Mouse (Mus musculus) limb, embryonic 11.5 days (tissue): ENCODE data around the gene Gspt2. TPM values are rescaled to one million over a fixed set of nuclear protein-coding genes. Genes with fewer than 3 reads are reported as not detected.
"Not testable (repeated sequence)": the region's sequence is repeated elsewhere in the genome, so short reads cannot be mapped to it uniquely, and the experiment has no call there.

ENCODE experiments used
- ATAC-seq: fragments of 200-750 bp; cut with Nextera tagmentation; 2 replicates; pipeline ENCODE4 v1.8.0; 2017; ENCODE audit warnings: low read depth; ENCODE audit not compliant: insufficient number of reproducible peaks, low FRiP score, low TSS enrichment
- DNase-seq: peaks from one replicate; pipeline ENCODE4 v3.0.0-alpha.2; 2015; ENCODE audit warnings: low spot score
- H3K27ac ChIP-seq: fragments of 300-500 bp; sonication (generic); replicated peaks from 2 replicates; pipeline ENCODE4 v1.5.1; 2014; ENCODE audit warnings: low read depth, mild to moderate bottlenecking, low read length
- H3K27me3 ChIP-seq: fragments of 300-500 bp; sonication (generic); 2 replicates; pipeline ENCODE4 v1.6.1; 2014; ENCODE audit warnings: mild to moderate bottlenecking, low read length, mixed read lengths; ENCODE audit not compliant: control insufficient read depth, insufficient read depth
- H3K36me3 ChIP-seq: fragments of 300-500 bp; sonication (generic); 2 replicates; pipeline ENCODE4 v1.6.1; 2014; ENCODE audit warnings: mild to moderate bottlenecking, low read length, moderate library complexity, mixed read lengths; ENCODE audit not compliant: control insufficient read depth, insufficient read depth
- H3K4me1 ChIP-seq: fragments of 300-500 bp; sonication (generic); 2 replicates; pipeline ENCODE4 v1.6.1; 2014; ENCODE audit warnings: low read length, mixed read lengths; ENCODE audit not compliant: control insufficient read depth, insufficient read depth
- H3K4me2 ChIP-seq: fragments of 300-500 bp; sonication (generic); 2 replicates; pipeline ENCODE4 v1.6.1; 2014; ENCODE audit warnings: low read depth, mild to moderate bottlenecking, moderate library complexity; ENCODE audit not compliant: severe bottlenecking
- H3K4me3 ChIP-seq: fragments of 300-500 bp; sonication (generic); 2 replicates; pipeline ENCODE4 v1.5.1; 2014; ENCODE audit warnings: low read depth, low read length
- H3K9ac ChIP-seq: fragments of 300-500 bp; sonication (generic); 2 replicates; pipeline ENCODE4 v1.6.1; 2014; ENCODE audit warnings: mild to moderate bottlenecking, low read length
- H3K9me3 ChIP-seq: fragments of 300-500 bp; sonication (generic); 2 replicates; pipeline ENCODE4 v1.6.1; 2016; ENCODE audit warnings: low read length; ENCODE audit not compliant: control insufficient read depth
- WGBS: fragments of 180-500 bp; shearing (Covaris S2); extraction: QIAGEN DNeasy Blood & Tissue Kit; methylation state at CpG from one replicate; pipeline ENCODE4 v1.1.7; 2014; 5-methylcytosine and 5-hydroxymethylcytosine counted together
- polyA plus RNA-seq: library from polyadenylated mRNA; unstranded; fragments of >200 nt; fragmentation: Nextera tagmentation; extraction: Ambion mirVana; gene quantifications from 2 replicates; pipeline ENCODE4 v1.2.1, GENCODE M21; 2014

Gspt2 gene
- polyA plus RNA-seq = 7.6 and 9.2 TPM in 2 replicates

- peak within 1 kb of the TSS; percentile 31 for H3K4me2 ChIP-seq
- ATAC-seq = peak; percentile 77
- H3K9ac ChIP-seq = peak within 1 kb of the TSS; percentile 61
- peak; percentile 62 for DNase-seq
- H3K4me3 ChIP-seq = peak within 1 kb of the TSS; percentile 53
- H3K27ac ChIP-seq = no peak within 1 kb of the TSS
- H3K36me3 ChIP-seq = no peaks in the 10 kb centered on the region
- 20% methylated on average over 49 of the region's 53 CpGs for WGBS
- no peaks in the 10 kb centered on the region for H3K4me1 ChIP-seq
- no peaks in the 10 kb centered on the region for H3K9me3 ChIP-seq
- H3K27me3 ChIP-seq = peaks cover 7% of the 10 kb centered on the region; the same call in 1 of the 2 replicates
Observed at GRCm38 (mm10) chrX:94635961-94636563, at the start of gene Gspt2. Gspt2 (plus strand) TSS chrX:94636069.

- no peak overlapping the region for H3K4me2 ChIP-seq
- peak; percentile 61 for DNase-seq
- H3K9ac ChIP-seq = no peak overlapping the region
- no peaks in the 10 kb centered on the region for H3K9me3 ChIP-seq
- 34% methylated on average over 13 of the region's 13 CpGs for WGBS
- no peaks in the 10 kb centered on the region for H3K36me3 ChIP-seq
- no peak overlapping the region for H3K27ac ChIP-seq
- H3K27me3 ChIP-seq = 0 out of 2 replicates have a peak, but pooled peaks cover 2% of the 10 kb centered on the region
- peak; percentile 73; the same call in 1 of the 2 replicates for ATAC-seq
- H3K4me1 ChIP-seq = no peaks in the 10 kb centered on the region
- no peak overlapping the region for H3K4me3 ChIP-seq
Observed at GRCm38 (mm10) chrX:94624835-94625803, 10.8 kb upstream of the Gspt2 start.

- H3K27ac ChIP-seq = no peak overlapping the region
- H3K9me3 ChIP-seq = no peaks in the 10 kb centered on the region
- no peak for ATAC-seq
- peak overlapping the region; percentile 31 for H3K4me2 ChIP-seq
- H3K9ac ChIP-seq = no peak overlapping the region
- 78% methylated on average over 8 of the region's 8 CpGs for WGBS
- H3K4me3 ChIP-seq = peak overlapping the region; percentile 53
- no peak for DNase-seq
- H3K4me1 ChIP-seq = no peaks in the 10 kb centered on the region
- H3K36me3 ChIP-seq = no peaks in the 10 kb centered on the region
- H3K27me3 ChIP-seq = peaks cover 7% of the 10 kb centered on the region; the same call in 1 of the 2 replicates
Observed at GRCm38 (mm10) chrX:94636911-94637310, 1.0 kb downstream of the Gspt2 start.

GRCm38 (mm10) chrX:94648541-94648940 lies 12.7 kb downstream of the Gspt2 start:
- H3K4me3 ChIP-seq = no peak overlapping the region
- H3K27ac ChIP-seq = no peak overlapping the region
- H3K9me3 ChIP-seq = no peaks in the 10 kb centered on the region
- ATAC-seq (no peak), DNase-seq (no peak)
- H3K36me3 ChIP-seq = no peaks in the 10 kb centered on the region
- no peak overlapping the region for H3K9ac ChIP-seq
- no peaks in the 10 kb centered on the region for H3K27me3 ChIP-seq
- no peak overlapping the region for H3K4me2 ChIP-seq
- H3K4me1 ChIP-seq = no peaks in the 10 kb centered on the region

- WGBS = 60% methylated on average over 2 of the region's 2 CpGs
- no peak for DNase-seq
- Histone ChIP-seq H3K9me3 (no peaks in the 10 kb centered on the region), H3K27ac (no peak overlapping the region), H3K9ac (no peak overlapping the region), H3K4me3 (no peak overlapping the region), H3K27me3 (no peaks in the 10 kb centered on the region), H3K4me2 (no peak overlapping the region), H3K4me1 (no peaks in the 10 kb centered on the region), H3K36me3 (no peaks in the 10 kb centered on the region)
- ATAC-seq = no peak
Observed at GRCm38 (mm10) chrX:94657734-94658133, 21.9 kb downstream of the Gspt2 start.

GRCm38 (mm10) chrX:94670814-94671213 lies 34.9 kb downstream of the Gspt2 start:
- Histone ChIP-seq H3K27ac (no peak overlapping the region), H3K4me1 (no peaks in the 10 kb centered on the region), H3K4me2 (no peak overlapping the region), H3K9me3 (no peaks in the 10 kb centered on the region), H3K4me3 (no peak overlapping the region), H3K36me3 (no peaks in the 10 kb centered on the region), H3K9ac (no peak overlapping the region), H3K27me3 (no peaks in the 10 kb centered on the region)
- 80% methylated on average over 4 of the region's 4 CpGs for WGBS
- ATAC-seq (no peak), DNase-seq (no peak)

GRCm38 (mm10) chrX:94674977-94675376 lies 39.1 kb downstream of the Gspt2 start:
- Histone ChIP-seq H3K4me2 (no peak overlapping the region), H3K4me3 (no peak overlapping the region), H3K27ac (no peak overlapping the region), H3K9ac (no peak overlapping the region), H3K36me3 (no peaks in the 10 kb centered on the region), H3K27me3 (no peaks in the 10 kb centered on the region), H3K9me3 (no peaks in the 10 kb centered on the region), H3K4me1 (no peaks in the 10 kb centered on the region)
- WGBS = 54% methylated on average over 4 of the region's 4 CpGs
- peak; percentile 64 for DNase-seq
- ATAC-seq = no peak

GRCm38 (mm10) chrX:94681581-94681980 lies 45.7 kb downstream of the Gspt2 start:
- not testable (repeated sequence) for H3K27ac ChIP-seq, H3K4me2 ChIP-seq, H3K9me3 ChIP-seq, ATAC-seq, H3K27me3 ChIP-seq, DNase-seq, H3K4me3 ChIP-seq, H3K36me3 ChIP-seq, H3K4me1 ChIP-seq, H3K9ac ChIP-seq
- WGBS = no CpG with 5 or more reads among the region's 2 CpGs
